ENCODE assay signal across 1 mouse cellular context in the genomic region with DNA sequence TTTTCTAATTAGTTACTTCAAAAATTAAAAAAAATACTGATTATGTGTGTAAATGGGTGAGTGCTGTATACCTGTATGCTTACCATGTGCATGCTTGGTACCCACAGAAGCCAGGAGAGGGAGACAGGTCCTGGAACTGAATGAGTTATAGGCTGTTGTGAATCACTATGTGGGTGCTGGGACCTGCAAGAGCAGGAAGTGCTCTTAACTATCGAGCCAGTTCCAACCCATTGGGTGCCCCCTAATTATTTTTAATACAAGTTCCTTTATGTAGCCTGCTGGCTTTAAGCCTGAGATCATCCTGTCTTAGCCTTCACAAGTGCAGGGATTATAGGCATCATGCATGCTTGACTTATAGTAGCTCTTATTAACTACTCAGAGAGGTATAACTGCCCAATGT.
A peak's percentile ranks its signal among the peaks of the same experiment; 100 is the strongest.
TF ChIP-seq lines count a peak whose summit lies in the region.

No protein-coding gene starts in this region.

TF ChIP-seq in MEL, 35 proteins besides CTCF, POLR2A, EP300 and RAD21:
- TF ChIP-seq ELF1 (IDR thresholded peaks at IDR 0.05; ENCODE audit: low read depth, low read length) (peak; percentile 19; the same call in 1 of the 2 replicates), MAFK (IDR thresholded peaks at IDR 0.05; ENCODE audit: borderline replicate concordance, low read depth, low read length) (no peak), ZMIZ1 (IDR thresholded peaks at IDR 0.05; ENCODE audit: low read depth, low read length) (no peak), SIN3A (IDR thresholded peaks at IDR 0.05; ENCODE audit: low read length) (no peak), ZKSCAN1 (IDR thresholded peaks at IDR 0.05; ENCODE audit: low read depth, low read length) (no peak), SMC3 (IDR thresholded peaks at IDR 0.05; ENCODE audit: low read depth, low read length) (0 out of 2 replicates have a peak, but pooled peaks have one; percentile 3), ZC3H11A (IDR thresholded peaks at IDR 0.05; ENCODE audit: low read depth, low read length) (no peak), RCOR1 (IDR thresholded peaks at IDR 0.05; ENCODE audit: low read depth, low read length) (no peak), ZNF384 (IDR thresholded peaks at IDR 0.05; ENCODE audit: low read depth, low read length) (no peak)
